Comparison of ENCODE assay signal across 18 mouse cellular contexts in genomic region chr5:138931836-138932235, GRCm38 (mm10).
DNase-seq lines count a peak whose midpoint lies in the region; ATAC-seq lines count a peak whose summit lies in the region.
"Had no signal": no experiment of that assay in that cellular context is flagged by ENCODE, and none has a peak within 500 bp of the region (broad histone marks: within the 10 kb centered on the region; RNA-seq: fewer than 3 reads in every experiment).

No protein-coding gene starts in this region.

- ATAC-seq in heart, embryonic 11.5 days (replicated peaks; ENCODE audit: insufficient number of reproducible peaks, low FRiP score, low TSS enrichment) = no peak
- no peak for ATAC-seq in forebrain, embryonic 13.5 days
- no peak for ATAC-seq in midbrain, embryonic 13.5 days

- no peaks in the 10 kb centered on the region for H3K9me3 ChIP-seq in heart, embryonic 11.5 days (replicated peaks; ENCODE audit: control insufficient read depth, low read length)
- H3K9me3 ChIP-seq in embryonic facial prominence, embryonic 10.5 days = no peaks in the 10 kb centered on the region
- no peaks in the 10 kb centered on the region for H3K9me3 ChIP-seq in forebrain, embryonic 13.5 days (replicated peaks)
- H3K9me3 ChIP-seq in midbrain, embryonic 13.5 days = no peaks in the 10 kb centered on the region
- H3K9me3 ChIP-seq: G1E; limb, embryonic 13.5 days; neural tube, embryonic 12.5 days had no signal

- H3K4me3 ChIP-seq in heart, embryonic 11.5 days (ENCODE audit: low read depth, low read length) = no peak overlapping the region
- H3K4me3 ChIP-seq in embryonic facial prominence, embryonic 10.5 days = peak overlapping the region; percentile 38
- H3K4me3 ChIP-seq in forebrain, embryonic 13.5 days = no peak overlapping the region
- no peak overlapping the region for H3K4me3 ChIP-seq in midbrain, embryonic 13.5 days (replicated peaks)
- H3K4me3 ChIP-seq: limb, embryonic 13.5 days; neural tube, embryonic 12.5 days had no signal

- H3K27ac ChIP-seq in heart, embryonic 11.5 days (ENCODE audit: low read depth, low read length) = no peak overlapping the region
- H3K27ac ChIP-seq in embryonic facial prominence, embryonic 10.5 days (replicated peaks) = peak overlapping the region; percentile 76
- H3K27ac ChIP-seq in forebrain, embryonic 13.5 days = 0 out of 2 replicates have a peak overlapping the region, but pooled peaks have one; percentile 16
- no peak overlapping the region for H3K27ac ChIP-seq in midbrain, embryonic 13.5 days
- H3K27ac ChIP-seq: neural tube, embryonic 12.5 days had no signal

- H3K9ac ChIP-seq in heart, embryonic 11.5 days (ENCODE audit: low read depth, low read length) = peak overlapping the region; percentile 43; the same call in 1 of the 2 replicates
- peak overlapping the region; percentile 23; the same call in 1 of the 2 replicates for H3K9ac ChIP-seq in forebrain, embryonic 13.5 days
- no peak overlapping the region for H3K9ac ChIP-seq in midbrain, embryonic 13.5 days (replicated peaks)
- H3K9ac ChIP-seq: neural tube, embryonic 12.5 days had no signal

- intact Hi-C loops in heart, postnatal 36 days (cut with DNase I) = no loop called here

- H3K27me3 ChIP-seq in heart, embryonic 11.5 days (ENCODE audit: control insufficient read depth, insufficient read depth, low read length) = peaks cover 12% of the 10 kb centered on the region
- peaks cover 48% of the 10 kb centered on the region for H3K27me3 ChIP-seq in embryonic facial prominence, embryonic 10.5 days (replicated peaks; ENCODE audit: low read depth, poor library complexity, severe bottlenecking)
- H3K27me3 ChIP-seq in forebrain, embryonic 13.5 days = peaks cover 9% of the 10 kb centered on the region; the same call in 1 of the 2 replicates
- peaks cover 20% of the 10 kb centered on the region for H3K27me3 ChIP-seq in midbrain, embryonic 13.5 days

- H3K4me1 ChIP-seq in heart, embryonic 11.5 days (ENCODE audit: control insufficient read depth, insufficient read depth, low read length) = peaks cover 21% of the 10 kb centered on the region
- peaks cover 42% of the 10 kb centered on the region for H3K4me1 ChIP-seq in embryonic facial prominence, embryonic 10.5 days
- H3K4me1 ChIP-seq in forebrain, embryonic 13.5 days = peaks cover 31% of the 10 kb centered on the region
- H3K4me1 ChIP-seq in midbrain, embryonic 13.5 days (replicated peaks) = peaks cover 21% of the 10 kb centered on the region

- peak overlapping the region; percentile 30 for H3K4me2 ChIP-seq in heart, embryonic 11.5 days
- H3K4me2 ChIP-seq in forebrain, embryonic 13.5 days = peak overlapping the region; percentile 40
- H3K4me2 ChIP-seq in midbrain, embryonic 13.5 days (replicated peaks) = peak overlapping the region; percentile 5; the same call in 1 of the 2 replicates

- no peaks in the 10 kb centered on the region for H3K36me3 ChIP-seq in heart, embryonic 11.5 days (ENCODE audit: control insufficient read depth, insufficient read depth, low read length)
- no peaks in the 10 kb centered on the region for H3K36me3 ChIP-seq in embryonic facial prominence, embryonic 10.5 days (replicated peaks)
- no peaks in the 10 kb centered on the region for H3K36me3 ChIP-seq in forebrain, embryonic 13.5 days (ENCODE audit: poor library complexity, severe bottlenecking)
- H3K36me3 ChIP-seq in midbrain, embryonic 13.5 days = no peaks in the 10 kb centered on the region
- H3K36me3 ChIP-seq: G1E; limb, embryonic 13.5 days; neural tube, embryonic 12.5 days had no signal

- 20% methylated on average over 13 of the region's 13 CpGs for WGBS in heart, embryonic 11.5 days (ENCODE audit: insufficient replicate concordance)
- 5% methylated on average over 13 of the region's 13 CpGs for WGBS in embryonic facial prominence, embryonic 10.5 days
- 5% methylated on average over 13 of the region's 13 CpGs for WGBS in forebrain, embryonic 13.5 days
- 3% methylated on average over 13 of the region's 13 CpGs for WGBS in midbrain, embryonic 13.5 days

- no peak for DNase-seq in heart, postnatal 36 days
- peak; percentile 48 for DNase-seq in embryonic facial prominence, embryonic 10.5 days (ENCODE audit: low spot score)
- no peak for DNase-seq in retina, postnatal 1 day
- no peak for DNase-seq in right cerebral cortex, postnatal 10 days (ENCODE audit: low spot score in 2 of 2)
- no peak for DNase-seq in right cerebral cortex, postnatal 14 days
- DNase-seq: adrenal gland, postnatal 25 days; heart, postnatal 4 days; kidney, adult 18-20 months; layer of hippocampus, adult 9-11 months; lung, adult 2 months; right cerebral cortex, adult 18-20 months; thymus, postnatal 14 days had no signal

Comparison
In these comparisons a context has a peak if more than half of its experiments do, and no peak if none do; other contexts are left out.
1. H3K27ac ChIP-seq: peak in embryonic facial prominence, embryonic 10.5 days (single experiment) and forebrain, embryonic 13.5 days (single experiment); none in heart, embryonic 11.5 days (single experiment) and midbrain, embryonic 13.5 days (single experiment).
2. Peak in every context shown above with its lines, with median percentiles within 50 percentile points of each other: H3K4me2 ChIP-seq.